Mouse (Mus musculus) cerebellum, postnatal 36 days (tissue): ENCODE measurements around the gene Gapdh.
"Not testable (repeated sequence)": the region's sequence is repeated elsewhere in the genome, so short reads cannot be mapped to it uniquely, and the experiment has no call there.

Experiments
- DNase-seq, 2 experiments: peaks; one replicate each; pipeline ENCODE4 v3.0.0; 2021 to 2022; ENCODE audit warnings: mixed read lengths in 2 of 2

Gapdh gene

GRCm38 (mm10) chr6:125166861-125167650 lies 789 bp upstream of the Gapdh start:
- DNase-seq = peak in 1 of 2 experiments; percentile 40

GRCm38 (mm10) chr6:125165328-125165891 lies 857 bp downstream of the Gapdh start:
- DNase-seq = peak; percentile 97 to 98

- DNase-seq = peak; percentile 59 to 60
These were observed 1.5 kb downstream of the Gapdh start for GRCm38 (mm10) chr6:125164672-125165327.

GRCm38 (mm10) chr6:125163801-125164657 lies 2.2 kb downstream of the Gapdh start:
- peak in 1 of 2 experiments; percentile 33 for DNase-seq

- not testable (repeated sequence) for DNase-seq
These were observed 3.5 kb downstream of the Gapdh start for GRCm38 (mm10) chr6:125162615-125163305.

- peak; percentile 69 to 76 for DNase-seq
These were observed 4.3 kb downstream of the Gapdh start for GRCm38 (mm10) chr6:125161971-125162370.

GRCm38 (mm10) chr6:125160854-125161760 lies 5.2 kb downstream of the Gapdh start:
- peak in 1 of 2 experiments; percentile 30 for DNase-seq

- DNase-seq = no peak
These were observed 5.8 kb downstream of the Gapdh start for GRCm38 (mm10) chr6:125160558-125160853.

GRCm38 (mm10) chr6:125159773-125160557 lies 6.3 kb downstream of the Gapdh start:
- DNase-seq = no peak

GRCm38 (mm10) chr6:125158944-125159492 lies 7.2 kb downstream of the Gapdh start:
- no peak for DNase-seq

GRCm38 (mm10) chr6:125156903-125157614 lies 9.2 kb downstream of the Gapdh start:
- no peak for DNase-seq

- DNase-seq = no peak
These were observed 9.8 kb downstream of the Gapdh start for GRCm38 (mm10) chr6:125156491-125156890.

- no peak for DNase-seq
These were observed 11.0 kb downstream of the Gapdh start for GRCm38 (mm10) chr6:125155262-125155661.

- no peak for DNase-seq
These were observed 11.7 kb downstream of the Gapdh start for GRCm38 (mm10) chr6:125154550-125154949.

GRCm38 (mm10) chr6:125153682-125154081 lies 12.6 kb downstream of the Gapdh start:
- no peak for DNase-seq

GRCm38 (mm10) chr6:125153018-125153389 lies 13.3 kb downstream of the Gapdh start:
- DNase-seq = no peak

- no peak for DNase-seq
These were observed 13.9 kb downstream of the Gapdh start for GRCm38 (mm10) chr6:125152212-125153017.

- DNase-seq = no peak
These were observed 16.7 kb downstream of the Gapdh start for GRCm38 (mm10) chr6:125149569-125149950.
